Mouse (Mus musculus): ENCODE results near the gene Zbtb38.
"Not testable (repeated sequence)": the region's sequence is repeated elsewhere in the genome, so short reads cannot be mapped to it uniquely, and the experiment has no call there.

The Zbtb38 gene

GRCm38 (mm10) chr9:96644002-96644401 lies 108.6 kb downstream of the Zbtb38 start:
- in situ Hi-C loops (cut with MboI) = not testable (repeated sequence)

- in situ Hi-C loops (cut with MboI) = no loop called here
Measured at GRCm38 (mm10) chr9:96639451-96639850, 113.2 kb downstream of the Zbtb38 start.

- in situ Hi-C loops (cut with MboI) = no loop called here
Measured at GRCm38 (mm10) chr9:96638508-96638907, 114.1 kb downstream of the Zbtb38 start.

GRCm38 (mm10) chr9:96637157-96637548 lies 115.5 kb downstream of the Zbtb38 start:
- in situ Hi-C loops (cut with MboI) = no loop called here

- in situ Hi-C loops (cut with MboI) = no loop called here
Measured at GRCm38 (mm10) chr9:96636423-96637156, 116.0 kb downstream of the Zbtb38 start.

GRCm38 (mm10) chr9:96635899-96636298 lies 116.7 kb downstream of the Zbtb38 start:
- in situ Hi-C loops (cut with MboI) = no loop called here

GRCm38 (mm10) chr9:96635176-96635575 lies 117.5 kb downstream of the Zbtb38 start:
- in situ Hi-C loops (cut with MboI) = no loop called here

- in situ Hi-C loops (cut with MboI) = no loop called here
Measured at GRCm38 (mm10) chr9:96633771-96634170, 118.9 kb downstream of the Zbtb38 start.

All from mature B cell (primary cell).